Mouse (Mus musculus): ENCODE measurements at regions not wholly inside any gene's neighbourhood (a gene's known extent, or its start where the extent isn't known, plus 50 kb on each side); places are given as distances from the start of the nearest gene placed in this dataset.

GRCm38 (mm10) chr13:28415769-28416168 is 158.4 kb downstream of the Gm11361 start:
- TF ChIP-seq CTCF (IDR thresholded peaks at IDR 0.05; ENCODE audit: low read depth) (no peak), EP300 (IDR thresholded peaks at IDR 0.05; ENCODE audit: low read depth) (no peak)
